Mouse (Mus musculus): ENCODE data around the gene Eif3d. TPM values are rescaled to one million over a fixed set of nuclear protein-coding genes. Genes with fewer than 3 reads are reported as not detected.

Gene Eif3d
- polyA plus RNA-seq, 1 experiment from 2014 or later = 119 TPM

- Histone ChIP-seq H3K9ac (ENCODE audit: low read depth, low read length) (no peak overlapping the region), H3K27ac (ENCODE audit: low read length) (no peak overlapping the region), H3K36me3 (ENCODE audit: control insufficient read depth, insufficient read depth) (no peaks in the 10 kb centered on the region), H3K9me3 (replicated peaks; ENCODE audit: control insufficient read depth, low read length) (no peaks in the 10 kb centered on the region), H3K4me1 (ENCODE audit: control insufficient read depth, low read depth, low read length) (peaks cover 26% of the 10 kb centered on the region), H3K4me2 (ENCODE audit: low read depth, low read length) (no peak overlapping the region), H3K4me3 (ENCODE audit: low read depth, low read length) (no peak overlapping the region), H3K27me3 (ENCODE audit: control insufficient read depth, insufficient read depth, low read depth, low read length) (no peaks in the 10 kb centered on the region; the same call in 1 of the 2 replicates)
- 69% methylated on average over 14 of the region's 14 CpGs for WGBS (ENCODE audit: insufficient replicate concordance)
- no peak for ATAC-seq (ENCODE audit: low read depth)
Observed at GRCm38 (mm10) chr15:77935673-77936375, 34.8 kb downstream of the Eif3d start.

GRCm38 (mm10) chr15:77934968-77935367 is 35.6 kb downstream of the Eif3d start:
- WGBS (ENCODE audit: insufficient replicate concordance) = 65% methylated on average over 5 of the region's 5 CpGs
- H3K9me3 ChIP-seq (replicated peaks; ENCODE audit: control insufficient read depth, low read length) = no peaks in the 10 kb centered on the region
- peaks cover 31% of the 10 kb centered on the region for H3K4me1 ChIP-seq (ENCODE audit: control insufficient read depth, low read depth, low read length)
- no peak for ATAC-seq (ENCODE audit: low read depth)
- H3K4me2 ChIP-seq (ENCODE audit: low read depth, low read length) = no peak overlapping the region
- H3K9ac ChIP-seq (ENCODE audit: low read depth, low read length) = no peak overlapping the region
- H3K4me3 ChIP-seq (ENCODE audit: low read depth, low read length) = no peak overlapping the region
- H3K27ac ChIP-seq (ENCODE audit: low read length) = no peak overlapping the region
- no peaks in the 10 kb centered on the region; the same call in 1 of the 2 replicates for H3K27me3 ChIP-seq (ENCODE audit: control insufficient read depth, insufficient read depth, low read depth, low read length)
- no peaks in the 10 kb centered on the region for H3K36me3 ChIP-seq (ENCODE audit: control insufficient read depth, insufficient read depth)

- Histone ChIP-seq H3K9me3 (replicated peaks; ENCODE audit: control insufficient read depth, low read length) (no peaks in the 10 kb centered on the region), H3K27ac (ENCODE audit: low read length) (no peak overlapping the region), H3K36me3 (ENCODE audit: control insufficient read depth, insufficient read depth) (no peaks in the 10 kb centered on the region), H3K4me3 (ENCODE audit: low read depth, low read length) (no peak overlapping the region), H3K27me3 (ENCODE audit: control insufficient read depth, insufficient read depth, low read depth, low read length) (no peaks in the 10 kb centered on the region; the same call in 1 of the 2 replicates), H3K4me1 (ENCODE audit: control insufficient read depth, low read depth, low read length) (peaks cover 37% of the 10 kb centered on the region), H3K9ac (ENCODE audit: low read depth, low read length) (no peak overlapping the region), H3K4me2 (ENCODE audit: low read depth, low read length) (no peak overlapping the region)
- no peak for ATAC-seq (ENCODE audit: low read depth)
- 73% methylated on average over 9 of the region's 11 CpGs for WGBS (ENCODE audit: insufficient replicate concordance)
Observed at GRCm38 (mm10) chr15:77934326-77934725, 36.3 kb downstream of the Eif3d start.

- Histone ChIP-seq H3K4me2 (ENCODE audit: low read depth, low read length) (peak overlapping the region; percentile 33), H3K36me3 (ENCODE audit: control insufficient read depth, insufficient read depth) (no peaks in the 10 kb centered on the region), H3K4me1 (ENCODE audit: control insufficient read depth, low read depth, low read length) (peaks cover 39% of the 10 kb centered on the region), H3K4me3 (ENCODE audit: low read depth, low read length) (no peak overlapping the region), H3K9ac (ENCODE audit: low read depth, low read length) (no peak overlapping the region), H3K27ac (ENCODE audit: low read length) (no peak overlapping the region), H3K27me3 (ENCODE audit: control insufficient read depth, insufficient read depth, low read depth, low read length) (no peaks in the 10 kb centered on the region; the same call in 1 of the 2 replicates), H3K9me3 (replicated peaks; ENCODE audit: control insufficient read depth, low read length) (no peaks in the 10 kb centered on the region)
- ATAC-seq (ENCODE audit: low read depth) = no peak
- 2% methylated on average over 14 of the region's 14 CpGs for WGBS (ENCODE audit: insufficient replicate concordance)
Observed at GRCm38 (mm10) chr15:77933770-77934169, 36.8 kb downstream of the Eif3d start.

- H3K9me3 ChIP-seq (replicated peaks; ENCODE audit: control insufficient read depth, low read length) = no peaks in the 10 kb centered on the region
- peaks cover 39% of the 10 kb centered on the region for H3K4me1 ChIP-seq (ENCODE audit: control insufficient read depth, low read depth, low read length)
- ATAC-seq (ENCODE audit: low read depth) = no peak
- H3K4me2 ChIP-seq (ENCODE audit: low read depth, low read length) = peak overlapping the region; percentile 14; the same call in 1 of the 2 replicates
- 55% methylated on average over 3 of the region's 3 CpGs for WGBS (ENCODE audit: insufficient replicate concordance)
- no peak overlapping the region for H3K4me3 ChIP-seq (ENCODE audit: low read depth, low read length)
- H3K27me3 ChIP-seq (ENCODE audit: control insufficient read depth, insufficient read depth, low read depth, low read length) = no peaks in the 10 kb centered on the region; the same call in 1 of the 2 replicates
- H3K27ac ChIP-seq (ENCODE audit: low read length) = no peak overlapping the region
- H3K36me3 ChIP-seq (ENCODE audit: control insufficient read depth, insufficient read depth) = no peaks in the 10 kb centered on the region
- no peak overlapping the region for H3K9ac ChIP-seq (ENCODE audit: low read depth, low read length)
Observed at GRCm38 (mm10) chr15:77933222-77933621, 37.4 kb downstream of the Eif3d start.

GRCm38 (mm10) chr15:77931689-77932016 is 39.0 kb downstream of the Eif3d start:
- peak; percentile 43 for ATAC-seq (ENCODE audit: low read depth)
- peaks cover 3% of the 10 kb centered on the region; the same call in 1 of the 2 replicates for H3K36me3 ChIP-seq (ENCODE audit: control insufficient read depth, insufficient read depth)
- peak overlapping the region; percentile 87 for H3K4me2 ChIP-seq (ENCODE audit: low read depth, low read length)
- peaks cover 50% of the 10 kb centered on the region for H3K4me1 ChIP-seq (ENCODE audit: control insufficient read depth, low read depth, low read length)
- peak overlapping the region; percentile 50 for H3K9ac ChIP-seq (ENCODE audit: low read depth, low read length)
- H3K9me3 ChIP-seq (replicated peaks; ENCODE audit: control insufficient read depth, low read length) = no peaks in the 10 kb centered on the region
- peak overlapping the region; percentile 36 for H3K4me3 ChIP-seq (ENCODE audit: low read depth, low read length)
- peak overlapping the region; percentile 91 for H3K27ac ChIP-seq (ENCODE audit: low read length)
- 30% methylated on average over 6 of the region's 6 CpGs for WGBS (ENCODE audit: insufficient replicate concordance)
- no peaks in the 10 kb centered on the region; the same call in 1 of the 2 replicates for H3K27me3 ChIP-seq (ENCODE audit: control insufficient read depth, insufficient read depth, low read depth, low read length)

- H3K27ac ChIP-seq (ENCODE audit: low read length) = peak overlapping the region; percentile 91
- WGBS (ENCODE audit: insufficient replicate concordance) = 38% methylated on average over 6 of the region's 6 CpGs
- H3K36me3 ChIP-seq (ENCODE audit: control insufficient read depth, insufficient read depth) = peaks cover 6% of the 10 kb centered on the region; the same call in 1 of the 2 replicates
- H3K27me3 ChIP-seq (ENCODE audit: control insufficient read depth, insufficient read depth, low read depth, low read length) = no peaks in the 10 kb centered on the region; the same call in 1 of the 2 replicates
- H3K4me3 ChIP-seq (ENCODE audit: low read depth, low read length) = peak overlapping the region; percentile 36
- H3K9ac ChIP-seq (ENCODE audit: low read depth, low read length) = peak overlapping the region; percentile 47
- no peaks in the 10 kb centered on the region for H3K9me3 ChIP-seq (replicated peaks; ENCODE audit: control insufficient read depth, low read length)
- H3K4me1 ChIP-seq (ENCODE audit: control insufficient read depth, low read depth, low read length) = peaks cover 53% of the 10 kb centered on the region
- H3K4me2 ChIP-seq (ENCODE audit: low read depth, low read length) = peak overlapping the region; percentile 87
- no peak for ATAC-seq (ENCODE audit: low read depth)
Observed at GRCm38 (mm10) chr15:77930986-77931688, 39.5 kb downstream of the Eif3d start.

GRCm38 (mm10) chr15:77929804-77930203 is 40.8 kb downstream of the Eif3d start:
- Histone ChIP-seq H3K27me3 (ENCODE audit: control insufficient read depth, insufficient read depth, low read depth, low read length) (no peaks in the 10 kb centered on the region; the same call in 1 of the 2 replicates), H3K9ac (ENCODE audit: low read depth, low read length) (peak overlapping the region; percentile 79), H3K4me2 (ENCODE audit: low read depth, low read length) (peak overlapping the region; percentile 87), H3K36me3 (ENCODE audit: control insufficient read depth, insufficient read depth) (peaks cover 6% of the 10 kb centered on the region; the same call in 1 of the 2 replicates), H3K9me3 (replicated peaks; ENCODE audit: control insufficient read depth, low read length) (no peaks in the 10 kb centered on the region), H3K27ac (ENCODE audit: low read length) (peak overlapping the region; percentile 91), H3K4me1 (ENCODE audit: control insufficient read depth, low read depth, low read length) (peaks cover 53% of the 10 kb centered on the region), H3K4me3 (ENCODE audit: low read depth, low read length) (peak overlapping the region; percentile 86)
- WGBS (ENCODE audit: insufficient replicate concordance) = 32% methylated on average over 8 of the region's 8 CpGs
- no peak for ATAC-seq (ENCODE audit: low read depth)
